Mouse (Mus musculus): ENCODE data around the gene Atp2b4. TPM values are rescaled to one million over a fixed set of nuclear protein-coding genes. Genes with fewer than 3 reads are reported as not detected.

The Atp2b4 gene
- total and polyA plus RNA-seq, 3 experiments = 6.6 to 22.3 (median 21.3) TPM

DNA sequence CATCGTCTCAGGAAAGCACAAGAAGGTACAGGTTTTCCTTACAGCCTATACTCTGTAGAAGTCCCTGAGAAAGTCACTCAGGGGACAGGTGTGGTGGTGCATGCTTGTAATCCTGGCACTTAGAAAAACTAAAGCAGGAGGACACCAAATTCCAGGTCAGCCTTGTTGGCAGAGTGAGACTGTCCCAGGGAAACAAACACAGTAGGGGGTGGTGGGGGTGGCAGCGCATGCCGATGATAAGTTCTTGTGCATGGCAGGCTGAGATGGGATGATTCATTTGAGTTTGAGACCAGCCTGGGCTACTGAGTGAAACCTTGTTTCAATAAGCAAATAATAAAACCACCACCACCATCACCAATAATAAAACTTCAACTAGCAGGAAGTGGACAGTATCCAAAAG, 49.2 kb downstream of the Atp2b4 start:
- intact Hi-C loops (cut with DNase I) = no loop called here
- H3K36me3 ChIP-seq (ENCODE audit: control insufficient read depth, insufficient read depth, low read length) = no peaks in the 10 kb centered on the region
- H3K27me3 ChIP-seq (ENCODE audit: control insufficient read depth, insufficient read depth, low read length) = no peaks in the 10 kb centered on the region
- H3K27ac ChIP-seq = no peak overlapping the region
- H3K9ac ChIP-seq (ENCODE audit: low read depth, low read length) = no peak overlapping the region
- DNase-seq = no peak
- no peaks in the 10 kb centered on the region for H3K79me2 ChIP-seq (replicated peaks; ENCODE audit: control insufficient read depth, insufficient read depth, low read length)
- TF ChIP-seq POLR2A (IDR thresholded peaks at IDR 0.05; ENCODE audit: insufficient read depth, low read depth, low read length) (no peak), CTCF (IDR thresholded peaks at IDR 0.05) (no peak), EP300 (IDR thresholded peaks at IDR 0.05; ENCODE audit: insufficient read depth, low read depth, low read length) (no peak)
- H3K4me1 ChIP-seq (ENCODE audit: control insufficient read depth, insufficient read depth, low read length) = peaks cover 1% of the 10 kb centered on the region
- no peak overlapping the region for H3K4me3 ChIP-seq
- WGBS = 80% methylated on average over 3 of the region's 3 CpGs

DNA sequence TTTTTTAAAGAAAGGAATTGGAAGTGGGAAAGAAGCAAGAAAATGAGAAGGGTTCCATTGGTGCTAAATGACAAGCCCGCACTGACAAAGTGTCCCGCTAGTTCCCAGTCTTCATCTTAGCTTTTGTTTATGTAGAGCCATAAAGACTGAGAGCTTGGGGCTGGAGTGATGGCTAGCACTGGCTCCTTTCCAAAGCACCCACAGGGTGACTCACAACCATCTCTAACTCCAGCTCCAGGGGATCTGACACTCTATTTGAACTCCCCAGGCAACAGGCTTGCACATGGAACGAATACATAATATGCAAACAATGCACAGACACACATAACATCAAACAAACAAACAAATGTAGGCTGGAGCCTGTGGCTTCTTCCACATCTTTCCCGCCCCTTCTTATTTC, 50.9 kb downstream of the Atp2b4 start:
- H3K79me2 ChIP-seq (replicated peaks; ENCODE audit: control insufficient read depth, insufficient read depth, low read length) = no peaks in the 10 kb centered on the region
- H3K9ac ChIP-seq (ENCODE audit: low read depth, low read length) = no peak overlapping the region
- H3K27ac ChIP-seq = no peak overlapping the region
- intact Hi-C loops (cut with DNase I) = no loop called here
- H3K36me3 ChIP-seq (ENCODE audit: control insufficient read depth, insufficient read depth, low read length) = no peaks in the 10 kb centered on the region
- 85% methylated on average over 4 of the region's 4 CpGs for WGBS
- no peak for DNase-seq
- no peaks in the 10 kb centered on the region for H3K27me3 ChIP-seq (ENCODE audit: control insufficient read depth, insufficient read depth, low read length)
- H3K4me3 ChIP-seq = no peak overlapping the region
- H3K4me1 ChIP-seq (ENCODE audit: control insufficient read depth, insufficient read depth, low read length) = peaks cover 10% of the 10 kb centered on the region
- TF ChIP-seq CTCF (IDR thresholded peaks at IDR 0.05) (no peak), EP300 (IDR thresholded peaks at IDR 0.05; ENCODE audit: insufficient read depth, low read depth, low read length) (no peak), POLR2A (IDR thresholded peaks at IDR 0.05; ENCODE audit: insufficient read depth, low read depth, low read length) (no peak)

DNA sequence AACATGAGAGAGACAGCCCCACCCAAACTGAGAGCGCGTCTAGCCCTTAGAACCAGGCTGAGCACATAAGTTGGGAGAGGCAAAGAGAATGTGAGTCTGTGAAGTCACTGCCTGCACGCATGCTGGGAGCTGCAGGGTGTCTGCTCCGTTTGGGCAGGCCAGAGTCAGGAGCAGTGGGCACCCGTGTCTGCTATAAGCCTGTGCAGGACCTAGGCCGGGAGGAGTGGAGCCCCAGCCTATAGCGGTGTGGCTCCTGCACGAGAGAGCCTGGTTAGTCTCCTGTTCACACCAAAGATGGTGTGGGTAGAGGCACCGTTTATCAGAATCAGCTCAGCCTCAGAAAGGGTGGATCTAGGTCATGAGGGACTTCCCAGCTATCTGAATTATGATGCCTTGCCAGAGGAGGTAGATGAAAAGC, 55.8 kb downstream of the Atp2b4 start:
- H3K27ac ChIP-seq = peak overlapping the region; percentile 56
- TF ChIP-seq POLR2A (IDR thresholded peaks at IDR 0.05; ENCODE audit: insufficient read depth, low read depth, low read length) (no peak), EP300 (IDR thresholded peaks at IDR 0.05; ENCODE audit: insufficient read depth, low read depth, low read length) (no peak), CTCF (IDR thresholded peaks at IDR 0.05) (no peak)
- H3K36me3 ChIP-seq (ENCODE audit: control insufficient read depth, insufficient read depth, low read length) = no peaks in the 10 kb centered on the region
- H3K79me2 ChIP-seq (replicated peaks; ENCODE audit: control insufficient read depth, insufficient read depth, low read length) = no peaks in the 10 kb centered on the region
- DNase-seq = peak in 1 of 2 experiments; percentile 36
- H3K4me3 ChIP-seq = no peak overlapping the region
- 30% methylated on average over 9 of the region's 9 CpGs for WGBS
- peak overlapping the region; percentile 49; the same call in 1 of the 2 replicates for H3K9ac ChIP-seq (ENCODE audit: low read depth, low read length)
- peaks cover 26% of the 10 kb centered on the region for H3K4me1 ChIP-seq (ENCODE audit: control insufficient read depth, insufficient read depth, low read length)
- intact Hi-C loops (cut with DNase I) = no loop called here
- no peaks in the 10 kb centered on the region for H3K27me3 ChIP-seq (ENCODE audit: control insufficient read depth, insufficient read depth, low read length)

DNA sequence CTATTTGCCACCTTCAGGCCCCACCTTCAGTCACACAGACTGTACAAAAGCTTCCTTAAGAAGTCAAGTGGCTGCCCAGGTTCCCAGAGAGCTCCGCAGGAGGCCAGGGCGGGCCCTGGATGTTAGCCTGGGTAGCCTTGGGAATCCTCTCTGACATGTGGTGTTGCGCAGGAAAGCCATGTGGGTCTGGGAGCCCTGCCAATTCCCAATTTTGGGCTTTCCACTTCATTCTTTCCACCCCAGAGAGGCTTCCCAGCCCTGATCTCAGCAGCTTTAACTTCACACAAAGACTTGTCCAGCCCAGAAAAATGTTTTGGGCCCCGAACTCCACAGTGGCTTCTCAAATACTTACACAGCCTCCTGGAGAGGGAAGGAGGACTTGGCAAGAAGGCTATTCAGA, 56.2 kb downstream of the Atp2b4 start:
- no peak overlapping the region for H3K4me3 ChIP-seq
- peak; percentile 76 to 84 for DNase-seq
- no peak for TF ChIP-seq CTCF (IDR thresholded peaks at IDR 0.05)
- TF ChIP-seq EP300 (IDR thresholded peaks at IDR 0.05; ENCODE audit: insufficient read depth, low read depth, low read length) = no peak
- no peak for TF ChIP-seq POLR2A (IDR thresholded peaks at IDR 0.05; ENCODE audit: insufficient read depth, low read depth, low read length)
- peaks cover 26% of the 10 kb centered on the region for H3K4me1 ChIP-seq (ENCODE audit: control insufficient read depth, insufficient read depth, low read length)
- no peak overlapping the region for H3K9ac ChIP-seq (ENCODE audit: low read depth, low read length)
- intact Hi-C loops (cut with DNase I) = no loop called here
- peak overlapping the region; percentile 56 for H3K27ac ChIP-seq
- H3K79me2 ChIP-seq (replicated peaks; ENCODE audit: control insufficient read depth, insufficient read depth, low read length) = no peaks in the 10 kb centered on the region
- H3K36me3 ChIP-seq (ENCODE audit: control insufficient read depth, insufficient read depth, low read length) = no peaks in the 10 kb centered on the region
- WGBS = 39% methylated on average over 4 of the region's 4 CpGs
- H3K27me3 ChIP-seq (ENCODE audit: control insufficient read depth, insufficient read depth, low read length) = no peaks in the 10 kb centered on the region

DNA sequence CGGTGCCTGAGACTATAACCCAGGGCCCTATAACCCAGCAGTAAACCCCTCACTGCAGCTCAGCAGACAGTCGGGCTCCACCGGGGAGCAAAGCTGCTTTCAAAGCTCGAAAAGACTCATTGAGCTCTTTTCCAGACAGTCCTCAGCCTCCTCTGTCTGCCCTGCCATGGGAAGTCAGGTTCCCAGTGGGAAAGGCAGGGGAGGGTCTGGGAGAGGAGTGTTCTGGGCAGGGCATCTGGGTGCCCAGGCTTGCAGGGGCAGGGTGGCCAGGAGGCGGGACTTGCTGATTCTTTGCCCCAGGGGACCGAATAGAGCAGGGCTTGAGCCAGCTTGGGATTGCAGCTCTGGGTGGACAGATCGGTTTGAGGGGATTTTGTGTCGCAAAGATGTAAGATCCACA, 58.3 kb downstream of the Atp2b4 start:
- H3K9ac ChIP-seq (ENCODE audit: low read depth, low read length) = no peak overlapping the region
- no peaks in the 10 kb centered on the region for H3K79me2 ChIP-seq (replicated peaks; ENCODE audit: control insufficient read depth, insufficient read depth, low read length)
- DNase-seq = no peak
- no peaks in the 10 kb centered on the region for H3K36me3 ChIP-seq (ENCODE audit: control insufficient read depth, insufficient read depth, low read length)
- intact Hi-C loops (cut with DNase I) = no loop called here
- peak overlapping the region; percentile 54 for H3K27ac ChIP-seq
- H3K27me3 ChIP-seq (ENCODE audit: control insufficient read depth, insufficient read depth, low read length) = no peaks in the 10 kb centered on the region
- no peak overlapping the region for H3K4me3 ChIP-seq
- peaks cover 25% of the 10 kb centered on the region for H3K4me1 ChIP-seq (ENCODE audit: control insufficient read depth, insufficient read depth, low read length)
- 61% methylated on average over 8 of the region's 8 CpGs for WGBS
- TF ChIP-seq POLR2A (IDR thresholded peaks at IDR 0.05; ENCODE audit: insufficient read depth, low read depth, low read length) (no peak), CTCF (IDR thresholded peaks at IDR 0.05) (no peak)

DNA sequence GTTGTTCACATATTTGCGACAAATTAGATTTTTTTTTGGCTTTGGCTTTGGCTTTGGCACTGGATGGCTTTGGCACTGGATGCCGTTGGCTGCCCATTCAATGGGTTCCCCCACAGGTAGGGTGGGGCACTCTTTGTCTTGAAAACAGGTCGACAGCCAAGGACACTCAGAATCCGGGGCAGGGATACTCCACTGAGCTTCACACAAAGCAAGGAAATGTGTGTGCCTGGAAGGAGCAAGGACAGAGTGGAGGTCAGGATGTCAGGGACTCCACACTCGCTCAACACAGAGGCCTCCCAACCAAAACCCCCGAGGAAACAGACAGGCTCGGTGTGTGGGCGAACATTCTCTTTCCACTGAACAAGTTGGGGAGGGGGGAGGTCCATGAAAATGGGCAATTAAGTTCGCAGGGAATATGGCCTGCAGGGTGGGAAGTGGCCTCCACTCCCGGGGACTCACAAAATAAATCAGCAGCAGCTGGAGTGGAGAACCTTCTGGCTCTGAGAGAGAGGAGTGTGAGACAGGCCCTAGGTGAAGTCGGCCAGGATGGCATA, 58.9 kb downstream of the Atp2b4 start:
- H3K27ac ChIP-seq = peak overlapping the region; percentile 54
- no peaks in the 10 kb centered on the region for H3K36me3 ChIP-seq (ENCODE audit: control insufficient read depth, insufficient read depth, low read length)
- intact Hi-C loops (cut with DNase I) = loop anchor here (2.0 kb wide), 1 partner anchor 59 kb away; the partner anchor contains the start of gene Atp2b4
- no peaks in the 10 kb centered on the region for H3K27me3 ChIP-seq (ENCODE audit: control insufficient read depth, insufficient read depth, low read length)
- H3K4me3 ChIP-seq = no peak overlapping the region
- H3K79me2 ChIP-seq (replicated peaks; ENCODE audit: control insufficient read depth, insufficient read depth, low read length) = no peaks in the 10 kb centered on the region
- DNase-seq = peak; percentile 45 to 52
- TF ChIP-seq POLR2A (IDR thresholded peaks at IDR 0.05; ENCODE audit: insufficient read depth, low read depth, low read length) = no peak
- TF ChIP-seq EP300 (IDR thresholded peaks at IDR 0.05; ENCODE audit: insufficient read depth, low read depth, low read length) = peak; percentile 56; the same call in 1 of the 2 replicates
- H3K4me1 ChIP-seq (ENCODE audit: control insufficient read depth, insufficient read depth, low read length) = peaks cover 25% of the 10 kb centered on the region
- H3K9ac ChIP-seq (ENCODE audit: low read depth, low read length) = no peak overlapping the region
- WGBS = 42% methylated on average over 11 of the region's 11 CpGs
